Mouse (Mus musculus) forebrain, embryonic 11.5 days (tissue): ENCODE data around the gene Olfr270. TPM values are rescaled to one million over a fixed set of nuclear protein-coding genes. Genes with fewer than 3 reads are reported as not detected.

Experiments
- ATAC-seq: fragments of 200-750 bp; cut with Nextera tagmentation; replicated peaks from 2 replicates; pipeline ENCODE4 v1.8.0; 2017; ENCODE audit warnings: moderate TSS enrichment; ENCODE audit not compliant: low FRiP score
- DNase-seq: peaks from one replicate; pipeline ENCODE4 v3.0.0-alpha.2; 2017; ENCODE audit warnings: low spot score
- H3K27ac ChIP-seq: fragments of 300-500 bp; sonication (generic); 2 replicates; pipeline ENCODE4 v1.5.1; 2014; ENCODE audit warnings: low read depth, low read length
- H3K27me3 ChIP-seq: fragments of 300-500 bp; sonication (generic); 2 replicates; pipeline ENCODE4 v1.6.1; 2014; ENCODE audit warnings: mild to moderate bottlenecking, low read length, mixed read lengths; ENCODE audit not compliant: control insufficient read depth, insufficient read depth
- H3K36me3 ChIP-seq: fragments of 300-500 bp; sonication (generic); 2 replicates; pipeline ENCODE4 v1.6.1; 2014; ENCODE audit warnings: mild to moderate bottlenecking, low read length, moderate library complexity, mixed read lengths; ENCODE audit not compliant: control insufficient read depth, insufficient read depth
- H3K4me1 ChIP-seq: fragments of 300-500 bp; sonication (generic); replicated peaks from 2 replicates; pipeline ENCODE4 v1.6.1; 2014; ENCODE audit warnings: low read length, mixed read lengths; ENCODE audit not compliant: control insufficient read depth, insufficient read depth
- H3K4me2 ChIP-seq: fragments of 300-500 bp; sonication (generic); 2 replicates; pipeline ENCODE4 v1.6.1; 2014; ENCODE audit warnings: low read depth, mild to moderate bottlenecking, low read length, moderate library complexity, mixed read lengths; ENCODE audit not compliant: severe bottlenecking
- H3K4me3 ChIP-seq: fragments of 300-500 bp; sonication (generic); 2 replicates; pipeline ENCODE4 v1.5.1; 2014; ENCODE audit warnings: low read depth, low read length
- H3K9ac ChIP-seq: fragments of 300-500 bp; sonication (generic); 2 replicates; pipeline ENCODE4 v1.6.1; 2014; ENCODE audit warnings: low read length
- H3K9me3 ChIP-seq: fragments of 300-500 bp; sonication (generic); 2 replicates; pipeline ENCODE4 v1.6.1; 2016; ENCODE audit warnings: low read length, mixed read lengths; ENCODE audit not compliant: control insufficient read depth
- WGBS: fragments of 180-500 bp; shearing (Covaris S2); extraction: QIAGEN DNeasy Blood & Tissue Kit; methylation state at CpG from one replicate; pipeline ENCODE4 v1.1.7; 2014; 5-methylcytosine and 5-hydroxymethylcytosine counted together
- polyA plus RNA-seq: library from polyadenylated mRNA; unstranded; fragments of >200 nt; fragmentation: Nextera tagmentation; extraction: Ambion mirVana; gene quantifications from 2 replicates; pipeline ENCODE4 v1.2.1, GENCODE M21; 2014

The Olfr270 gene
- polyA plus RNA-seq, 1 experiment from 2014 or later: not detected

- DNase-seq (no peak), ATAC-seq (no peak)
- Histone ChIP-seq H3K4me1 (no peaks in the 10 kb centered on the region; the same call in 1 of the 2 replicates), H3K4me2 (no peak overlapping the region), H3K9ac (no peak overlapping the region), H3K27ac (no peak overlapping the region), H3K4me3 (no peak overlapping the region), H3K9me3 (no peaks in the 10 kb centered on the region; the same call in 1 of the 2 replicates), H3K36me3 (peaks cover 21% of the 10 kb centered on the region; the same call in 1 of the 2 replicates), H3K27me3 (no peaks in the 10 kb centered on the region)
- 91% methylated on average over 3 of the region's 3 CpGs for WGBS
Measured at GRCm38 (mm10) chr4:53015024-53015423, 50.7 kb downstream of the Olfr270 start.

- Histone ChIP-seq H3K9ac (no peak overlapping the region), H3K27me3 (no peaks in the 10 kb centered on the region), H3K36me3 (peaks cover 24% of the 10 kb centered on the region; the same call in 1 of the 2 replicates), H3K4me1 (no peaks in the 10 kb centered on the region), H3K27ac (no peak overlapping the region), H3K4me3 (no peak overlapping the region), H3K9me3 (no peaks in the 10 kb centered on the region; the same call in 1 of the 2 replicates), H3K4me2 (no peak overlapping the region)
- ATAC-seq: no peak
- 92% methylated on average over 1 of the region's 1 CpGs for WGBS
- DNase-seq: no peak
Measured at GRCm38 (mm10) chr4:53018392-53018791, 54.0 kb downstream of the Olfr270 start.

Other genes with a start within 250 kb of the Olfr270 start
- not detected in 2 replicates for gene Olfr275, start 149.9 kb upstream of the Olfr270 start, polyA plus RNA-seq
- gene Olfr273, start 105.3 kb upstream of the Olfr270 start, polyA plus RNA-seq: not detected in 2 replicates
- not detected in 2 replicates for gene Olfr272, start 45.4 kb upstream of the Olfr270 start, polyA plus RNA-seq
- gene Nipsnap3a, start 24.7 kb downstream of the Olfr270 start, polyA plus RNA-seq: not detected in 2 replicates
- 82.5 and 86.4 TPM in 2 replicates for gene Nipsnap3b, start 47.3 kb downstream of the Olfr270 start, polyA plus RNA-seq
- gene Abca1, start 195.3 kb downstream of the Olfr270 start, polyA plus RNA-seq: 5.0 and 5.6 TPM in 2 replicates